Mouse (Mus musculus) gastrocnemius, postnatal 10 days (tissue): ENCODE data around the gene Osbpl11. TPM values are rescaled to one million over a fixed set of nuclear protein-coding genes. Genes with fewer than 3 reads are reported as not detected.

Source experiments
- DNase-seq: peaks from one replicate; pipeline ENCODE4 v3.0.0; 2021; ENCODE audit warnings: mixed read lengths
- total RNA-seq, 2 experiments: library from RNA; stranded (reverse); gene quantifications; 2 replicates each; pipeline ENCODE4 v1.2.3; 2021

Gene Osbpl11
- total RNA-seq, 2 experiments from 2014 or later, result 14.8 to 14.9 TPM

DNA sequence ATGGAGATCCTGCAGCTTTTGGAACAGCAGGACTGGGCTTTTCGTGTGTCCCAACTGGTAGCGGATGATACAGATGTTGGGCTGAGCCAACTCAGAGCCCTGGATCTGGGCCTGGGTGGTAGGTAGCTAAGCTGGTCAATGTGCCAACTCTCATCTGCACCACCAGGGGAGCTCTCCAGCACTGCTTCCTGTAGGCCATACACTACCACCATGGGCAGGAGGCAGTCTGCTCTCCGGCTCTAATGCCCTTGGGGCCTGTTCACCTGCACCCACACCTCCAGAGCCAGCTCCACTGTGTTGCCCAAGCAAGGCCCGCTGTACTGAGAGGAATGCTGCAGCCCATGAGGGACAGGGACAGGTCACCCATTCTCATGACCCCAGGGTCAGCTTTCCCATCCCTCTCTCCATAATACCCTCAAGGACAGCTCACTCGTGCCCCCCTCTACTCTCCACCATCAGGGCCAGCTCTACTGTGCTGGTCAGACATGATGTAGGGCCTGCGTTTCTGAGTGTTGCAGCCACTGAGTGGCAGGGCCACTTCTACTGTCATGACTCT is 59.3 kb downstream of the Osbpl11 start:
- no peak for DNase-seq

DNA sequence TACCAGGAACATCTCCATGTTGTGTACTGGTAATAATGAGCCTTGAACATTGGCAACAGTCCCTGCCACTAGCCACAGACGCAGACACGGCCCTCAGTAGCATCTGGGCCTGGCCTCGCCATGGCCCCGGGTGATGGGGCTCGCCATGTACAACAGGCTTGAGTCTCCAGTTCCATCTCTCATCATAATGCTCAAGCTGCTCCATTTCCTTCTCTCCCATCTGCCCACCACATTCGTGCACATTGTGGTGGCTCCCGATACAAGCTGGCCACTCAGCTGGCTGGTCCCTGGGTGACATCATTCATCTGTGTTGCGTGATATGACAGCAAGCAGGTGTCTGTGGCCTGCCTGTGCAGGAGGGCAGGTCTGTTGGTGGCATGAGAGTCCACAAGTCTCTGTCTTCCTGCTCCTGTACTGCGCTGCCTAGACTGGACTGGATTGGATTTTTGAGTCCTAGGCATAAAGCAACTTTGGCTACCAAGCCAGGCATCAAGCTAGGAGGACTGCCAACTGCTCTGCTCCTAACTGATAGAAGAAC is 60.1 kb downstream of the Osbpl11 start:
- DNase-seq, result no peak

DNA sequence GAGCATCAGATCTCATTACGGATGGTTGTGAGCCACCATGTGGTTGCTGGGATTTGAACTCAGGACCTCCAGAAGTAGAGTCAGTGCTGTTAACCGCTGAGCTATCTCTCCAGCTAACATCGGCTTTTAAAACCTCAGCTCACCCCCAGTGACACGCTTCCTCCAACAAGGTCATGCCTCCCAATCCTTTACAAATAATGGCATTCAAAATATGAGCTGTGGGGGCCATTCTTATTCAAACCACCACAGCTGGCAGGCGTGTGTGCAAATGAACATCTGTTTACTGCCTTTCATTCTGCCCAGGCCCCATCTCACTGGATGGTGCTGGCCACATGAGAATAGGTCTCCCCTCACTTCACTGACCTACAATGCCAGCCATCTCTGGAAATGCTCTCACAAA is 61.7 kb downstream of the Osbpl11 start:
- no peak for DNase-seq

DNA sequence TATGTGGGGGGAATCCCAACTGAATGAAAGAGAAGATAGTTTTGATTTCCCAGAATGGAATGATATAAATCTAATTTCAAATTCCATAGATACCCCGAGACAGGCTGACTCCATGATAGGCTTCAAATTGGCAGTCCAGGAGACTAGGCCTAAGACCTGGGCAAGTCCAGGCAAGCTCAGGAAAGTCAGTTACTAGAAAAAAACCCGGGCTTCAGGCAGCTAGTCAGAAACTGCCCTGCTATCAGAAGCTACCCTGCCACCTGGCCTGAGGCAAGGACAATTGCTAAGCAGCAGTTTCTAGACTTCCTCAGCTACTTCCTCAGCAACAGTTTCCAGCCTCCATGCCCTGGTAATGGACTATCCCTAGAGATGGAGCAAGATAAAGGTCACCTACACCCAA is 62.1 kb downstream of the Osbpl11 start:
- no peak for DNase-seq

DNA sequence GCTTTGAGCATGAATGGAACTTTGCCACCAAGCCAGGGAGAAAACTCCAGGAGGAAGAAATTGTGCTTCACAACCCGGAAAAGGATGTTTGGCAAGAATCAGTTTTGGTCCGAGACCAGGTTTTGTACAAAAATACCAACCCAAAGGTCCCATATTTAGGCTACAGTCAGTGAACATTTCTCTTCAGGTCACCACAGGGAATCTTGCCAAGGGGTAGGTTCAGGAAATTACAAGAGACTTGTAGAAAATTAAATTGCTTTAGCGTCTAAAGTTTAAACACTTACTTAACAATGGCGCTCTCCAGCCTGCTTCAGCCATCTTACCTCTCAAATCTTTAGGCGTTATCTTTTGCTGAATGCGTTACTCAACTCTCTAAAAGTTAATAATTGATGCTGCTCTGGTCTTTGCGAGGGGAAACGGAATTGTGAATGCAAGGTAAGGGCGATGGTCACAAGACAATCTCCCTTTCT is 65.8 kb downstream of the Osbpl11 start:
- DNase-seq, result peak; percentile 19

DNA sequence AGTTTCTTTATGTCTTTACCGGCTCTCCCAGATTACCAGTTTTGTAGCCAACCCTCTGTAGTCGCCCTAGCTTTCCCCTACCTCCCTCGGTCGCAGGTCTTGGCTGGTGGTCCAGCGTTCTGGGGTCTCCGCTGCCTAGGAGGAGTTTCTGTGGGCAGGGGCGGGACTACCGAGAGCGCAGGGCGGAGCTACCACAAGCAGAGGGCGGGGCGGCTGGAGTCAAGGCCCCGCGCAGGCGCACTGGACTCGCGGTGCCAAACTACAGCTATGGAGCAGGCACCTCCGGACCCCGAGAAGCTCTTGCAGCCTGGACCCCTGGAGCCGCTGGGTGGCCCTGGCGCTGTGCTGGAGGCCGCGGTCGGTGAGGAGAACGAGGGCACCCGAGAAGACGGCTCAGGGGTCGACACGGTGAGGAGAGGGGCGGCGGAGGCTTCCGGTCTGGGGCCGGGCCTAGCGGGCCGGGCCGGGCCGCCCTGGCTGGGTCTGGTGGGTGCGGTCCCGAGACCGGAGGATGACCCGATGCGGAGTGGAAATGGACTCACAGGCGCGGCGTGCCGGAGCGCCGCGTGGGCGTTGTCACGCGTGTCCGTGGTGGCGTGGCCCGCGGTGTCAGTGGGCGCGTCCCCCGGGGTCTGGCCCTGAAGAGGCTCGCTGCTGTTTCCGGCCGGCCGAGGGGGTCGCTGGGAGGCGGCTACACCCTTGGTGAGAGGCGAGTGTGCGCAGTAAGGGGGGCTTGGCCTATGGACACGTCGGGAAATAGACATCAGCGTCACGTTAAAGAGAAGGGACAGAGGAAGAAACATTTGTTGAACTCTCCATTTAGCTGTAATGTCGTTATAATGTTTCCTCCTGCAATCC is 66.6 kb downstream of the Osbpl11 start, which contains the start of gene Snx4:
Gene Snx4, plus strand, starts transcription at position 249 of the 858 bp plus-strand sequence.
- peak; percentile 96 for DNase-seq

DNA sequence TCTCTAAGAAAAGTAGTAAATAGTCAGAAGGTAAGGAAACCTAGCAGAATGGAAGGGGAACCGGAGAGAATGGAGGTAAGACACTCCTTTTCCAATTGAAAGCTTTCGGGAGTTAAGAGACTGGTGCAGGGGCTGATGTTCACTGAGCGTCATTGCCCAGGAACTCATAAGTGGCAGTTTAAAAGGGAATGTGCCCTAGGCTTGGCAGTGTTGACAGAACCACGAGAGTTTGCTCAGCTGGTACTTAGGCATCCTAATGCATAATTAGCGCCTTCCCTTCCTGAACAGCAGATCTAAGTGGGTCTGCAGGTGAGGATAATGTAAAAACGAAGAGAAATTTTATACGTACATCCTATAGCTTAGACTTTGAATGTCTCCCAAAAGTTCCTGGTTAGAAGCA is 70.7 kb downstream of the Osbpl11 start:
- no peak for DNase-seq

DNA sequence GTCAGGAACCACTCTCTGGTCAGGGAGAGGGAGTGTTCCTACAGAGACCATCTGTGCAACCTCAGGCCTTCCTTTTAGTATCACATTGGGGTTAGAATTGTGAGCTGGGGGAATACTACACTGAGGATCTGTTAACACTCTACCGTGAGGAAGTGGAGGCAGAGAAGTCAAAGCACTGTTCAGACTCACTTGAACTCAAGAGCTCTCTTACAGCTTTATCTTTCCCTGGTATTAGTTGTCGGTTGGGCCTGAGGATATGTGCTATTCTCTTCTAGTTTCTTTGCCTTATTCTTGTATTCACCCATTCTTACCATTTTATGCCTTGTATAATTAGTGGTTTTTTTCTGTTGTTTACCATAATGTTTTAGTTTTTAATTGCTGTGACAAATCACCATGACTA is 73.7 kb downstream of the Osbpl11 start:
- no peak for DNase-seq

DNA sequence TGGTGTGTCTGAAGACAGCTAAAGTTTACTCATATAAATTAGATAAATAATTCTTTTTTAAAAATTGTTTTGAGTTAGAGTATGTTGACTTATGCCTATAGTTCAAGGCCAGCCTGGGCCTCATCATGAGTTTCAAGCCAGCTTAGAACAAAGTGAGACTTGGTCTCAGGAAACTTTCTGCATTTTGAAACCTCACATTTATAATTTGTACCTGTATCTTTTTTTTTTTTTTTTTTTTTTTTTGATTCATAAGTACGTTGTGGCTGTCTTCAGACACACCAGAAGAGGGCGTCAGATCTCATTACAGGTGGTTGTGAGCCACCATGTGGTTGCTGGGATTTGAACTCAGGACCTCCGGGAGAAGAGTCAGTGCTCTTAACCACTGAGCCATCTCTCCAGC is 75.0 kb downstream of the Osbpl11 start:
- DNase-seq, result no peak

DNA sequence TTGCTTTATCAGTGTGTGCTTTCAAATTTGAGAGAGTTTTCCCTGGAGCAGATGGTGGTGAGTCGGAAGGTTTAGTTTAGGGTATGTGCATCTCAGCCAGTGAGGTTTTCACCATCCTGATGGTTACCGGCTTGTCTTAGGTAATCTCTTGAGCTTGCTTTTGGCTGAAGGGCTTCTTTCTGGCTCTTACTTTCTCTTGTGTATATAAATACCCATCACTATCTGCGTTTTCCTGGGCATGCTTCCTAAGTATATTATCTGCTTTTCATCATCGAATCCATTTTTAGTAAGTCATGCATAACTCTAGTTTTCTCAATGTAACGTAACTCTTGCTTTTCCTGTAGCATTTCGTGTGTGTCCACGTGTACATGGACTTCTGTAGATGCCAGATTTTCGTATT is 76.0 kb downstream of the Osbpl11 start:
- DNase-seq, result no peak

DNA sequence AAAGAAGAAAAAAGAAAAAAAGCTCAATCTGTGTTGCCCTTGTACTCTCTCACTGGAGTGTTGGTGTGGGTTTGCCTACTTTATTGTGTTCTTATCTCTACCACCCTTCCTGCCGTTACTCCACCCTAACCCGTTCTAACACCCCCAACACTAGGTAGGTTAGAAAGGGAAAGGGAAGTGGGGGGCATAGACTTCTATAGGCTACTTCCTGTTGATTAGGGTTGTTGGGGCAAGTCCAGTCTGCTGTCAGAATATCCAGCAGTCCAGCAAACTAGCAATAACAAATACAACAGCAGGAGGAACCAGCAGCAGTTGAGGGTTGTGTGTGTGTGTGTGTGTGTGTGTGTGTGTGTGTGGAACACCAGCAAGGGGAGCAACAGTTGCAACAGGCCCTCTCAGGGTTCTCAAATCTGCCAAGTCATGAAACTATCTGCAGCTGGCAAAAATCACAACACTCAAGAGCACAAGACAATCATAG is 76.8 kb downstream of the Osbpl11 start:
- DNase-seq, result no peak

DNA sequence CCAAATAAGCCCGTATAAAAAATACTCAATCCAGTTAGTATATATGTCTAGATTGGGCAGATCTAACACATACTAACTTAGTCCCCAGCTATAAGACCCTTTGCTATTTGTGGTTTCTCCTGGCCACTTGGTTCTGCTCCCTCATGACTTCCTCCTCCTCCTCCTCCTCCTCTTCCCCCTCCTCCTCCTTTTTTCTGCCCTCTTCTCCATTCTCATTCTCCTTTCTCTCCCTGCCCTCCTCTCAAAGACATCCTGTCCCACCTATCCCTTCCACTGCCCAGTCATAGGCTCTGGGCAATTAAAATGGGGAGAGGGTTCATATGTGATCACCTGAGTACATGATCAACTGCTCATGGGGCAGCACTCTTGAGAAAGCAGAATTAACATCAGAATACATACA is 77.2 kb downstream of the Osbpl11 start:
- DNase-seq, result no peak

DNA sequence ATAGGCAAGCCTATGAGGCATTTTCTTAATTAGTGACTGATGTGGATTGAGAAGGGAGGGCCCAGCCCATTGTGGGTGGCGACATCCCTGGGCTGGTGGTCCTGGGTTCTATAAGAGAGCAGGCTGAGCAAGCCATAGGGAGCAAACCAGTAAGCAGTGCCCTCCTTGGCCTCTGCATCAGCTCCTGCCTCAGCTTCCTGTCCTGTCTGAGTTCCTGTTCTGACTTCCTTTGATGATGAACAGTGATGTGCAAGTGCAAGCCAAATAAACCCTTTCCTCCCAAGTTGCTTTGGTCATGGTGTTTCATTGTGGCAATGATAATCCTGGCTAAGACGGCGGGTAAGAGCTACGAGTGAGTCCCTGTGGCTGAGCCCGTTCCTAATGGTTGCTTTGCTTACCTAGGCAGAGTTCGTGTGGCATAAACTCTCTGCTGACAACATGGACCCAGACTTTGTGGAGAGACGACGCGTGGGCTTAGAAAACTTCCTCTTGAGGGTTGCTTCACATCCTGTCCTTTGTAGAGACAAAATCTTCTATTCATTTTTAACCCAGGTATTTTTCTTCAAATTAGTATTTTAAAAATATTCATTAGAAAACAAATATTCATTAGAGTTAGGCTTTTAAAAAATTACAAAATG is 82.9 kb downstream of the Osbpl11 start:
- DNase-seq, result no peak

DNA sequence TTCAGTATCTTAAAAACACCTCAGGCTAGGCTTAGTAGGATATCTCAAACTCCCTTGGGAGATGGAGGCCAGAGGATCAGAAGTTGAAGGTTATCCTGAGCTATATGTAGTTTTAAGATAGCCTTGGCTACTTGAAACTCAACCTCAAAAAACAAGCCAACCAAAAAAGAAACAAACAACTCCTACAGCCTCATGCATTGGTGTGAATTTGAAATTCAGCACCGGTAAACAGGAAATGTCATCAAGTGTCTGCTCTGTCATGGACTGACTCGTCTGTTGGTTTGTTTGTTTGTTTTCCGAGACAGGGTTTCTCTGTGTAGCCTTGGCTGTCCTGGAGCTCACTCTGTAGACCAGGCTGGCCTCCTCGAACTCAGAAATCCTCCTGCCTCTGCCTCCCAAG is 87.0 kb downstream of the Osbpl11 start:
- no peak for DNase-seq

DNA sequence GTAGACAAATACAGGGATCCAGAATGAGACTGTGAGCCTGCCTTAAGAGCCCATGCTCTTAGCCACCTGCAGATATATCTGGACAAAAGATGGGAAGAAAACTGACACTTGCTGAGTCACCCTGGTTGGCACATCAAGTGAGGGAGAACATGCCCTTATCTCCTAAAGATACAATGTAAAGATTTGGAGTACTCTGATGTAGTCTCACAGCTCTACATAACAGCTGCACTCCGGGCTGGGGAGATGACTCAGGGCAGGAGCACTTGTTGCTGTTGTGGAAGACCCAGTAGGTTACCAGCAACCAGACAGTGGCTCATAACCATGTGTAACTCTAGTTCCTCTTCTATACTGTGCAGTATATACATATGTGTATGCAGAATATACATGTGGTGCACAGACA is 98.2 kb downstream of the Osbpl11 start:
- no peak for DNase-seq

DNA sequence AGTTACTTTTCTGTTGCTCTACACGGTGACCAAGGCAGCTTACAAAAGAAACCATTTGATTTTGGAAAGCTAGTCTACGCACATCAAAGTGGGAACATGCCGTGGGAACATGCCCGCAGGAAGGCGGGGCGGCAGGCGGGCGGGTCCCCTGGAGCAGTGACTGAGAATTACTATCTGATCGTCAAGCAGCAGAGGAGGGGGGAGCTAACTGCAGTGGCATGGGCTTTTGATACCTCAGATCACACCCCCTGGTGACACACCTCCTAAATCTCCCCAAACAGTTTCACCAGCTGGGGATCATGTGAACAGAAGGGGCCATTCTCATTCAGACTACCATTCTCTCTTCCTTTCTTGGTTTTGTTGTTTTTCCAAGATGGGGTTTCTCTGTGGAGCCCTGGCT is 103.7 kb downstream of the Osbpl11 start:
- DNase-seq, result no peak

DNA sequence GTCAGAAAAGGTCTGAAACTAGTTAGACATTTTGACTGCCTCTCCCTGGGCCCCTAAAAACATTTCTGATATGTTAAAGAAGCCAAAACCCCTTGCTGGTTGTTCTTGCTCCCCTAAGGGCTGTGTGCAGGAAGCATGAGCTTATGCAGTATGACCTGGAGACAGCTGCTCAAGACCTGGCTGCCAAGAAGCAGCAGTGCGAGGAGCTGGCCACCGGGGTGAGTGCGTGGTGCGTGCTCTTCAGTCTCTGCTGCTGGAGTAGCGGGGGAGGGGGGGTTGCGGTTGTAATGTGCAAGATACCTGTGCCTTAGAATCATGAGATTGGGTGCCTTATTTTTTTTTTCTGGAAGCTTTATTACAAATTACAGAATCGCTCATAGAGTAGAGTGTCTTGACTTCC is 105.1 kb downstream of the Osbpl11 start:
- peak; percentile 14 for DNase-seq

DNA sequence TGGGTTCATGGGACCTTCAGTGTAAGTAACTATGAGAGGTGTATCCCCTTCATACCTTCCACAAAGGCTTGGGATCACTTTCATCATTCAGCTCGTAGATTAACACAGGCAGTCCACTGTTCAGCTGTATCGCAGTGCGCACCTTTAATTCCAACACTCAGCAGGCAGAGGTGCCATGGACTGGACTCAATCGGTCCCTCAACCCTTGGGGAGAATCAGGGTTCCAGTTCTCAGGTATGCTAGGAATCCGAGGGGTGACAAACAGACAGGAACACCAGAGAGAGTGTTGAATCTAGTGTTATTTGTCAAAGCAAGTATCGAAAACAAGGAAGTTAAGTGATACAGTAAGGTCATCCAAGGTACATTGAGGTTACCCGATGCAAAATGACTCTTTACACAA is 107.4 kb downstream of the Osbpl11 start:
- no peak for DNase-seq

Other genes with a start within 250 kb of the Osbpl11 start
- 1 to 10 TPM; 2.0 TPM for gene Iqcg, start 128.9 kb upstream of the Osbpl11 start, total RNA-seq
- 100 to 1,000 TPM; 413 to 441 TPM for gene Rpl35a, start 128.6 kb upstream of the Osbpl11 start, total RNA-seq
- 1 to 10 TPM; 2.2 TPM for gene Lmln, start 122.5 kb upstream of the Osbpl11 start, total RNA-seq
- gene Snx4, start 66.4 kb downstream of the Osbpl11 start, total RNA-seq, result 10 to 100 TPM; 31.4 to 37.7 TPM
- gene Zfp148, start 195.8 kb downstream of the Osbpl11 start, total RNA-seq, result 10 to 100 TPM; 28.0 to 31.9 TPM